Mouse (Mus musculus) embryo, embryonic 11.5 days (tissue): ENCODE data around the gene Slc11a1.

Experiments
- DNase-seq: peaks from one replicate; pipeline ENCODE4 v3.0.0-alpha.2; 2012; ENCODE audit warnings: low read depth, low spot score

Slc11a1 gene

DNA sequence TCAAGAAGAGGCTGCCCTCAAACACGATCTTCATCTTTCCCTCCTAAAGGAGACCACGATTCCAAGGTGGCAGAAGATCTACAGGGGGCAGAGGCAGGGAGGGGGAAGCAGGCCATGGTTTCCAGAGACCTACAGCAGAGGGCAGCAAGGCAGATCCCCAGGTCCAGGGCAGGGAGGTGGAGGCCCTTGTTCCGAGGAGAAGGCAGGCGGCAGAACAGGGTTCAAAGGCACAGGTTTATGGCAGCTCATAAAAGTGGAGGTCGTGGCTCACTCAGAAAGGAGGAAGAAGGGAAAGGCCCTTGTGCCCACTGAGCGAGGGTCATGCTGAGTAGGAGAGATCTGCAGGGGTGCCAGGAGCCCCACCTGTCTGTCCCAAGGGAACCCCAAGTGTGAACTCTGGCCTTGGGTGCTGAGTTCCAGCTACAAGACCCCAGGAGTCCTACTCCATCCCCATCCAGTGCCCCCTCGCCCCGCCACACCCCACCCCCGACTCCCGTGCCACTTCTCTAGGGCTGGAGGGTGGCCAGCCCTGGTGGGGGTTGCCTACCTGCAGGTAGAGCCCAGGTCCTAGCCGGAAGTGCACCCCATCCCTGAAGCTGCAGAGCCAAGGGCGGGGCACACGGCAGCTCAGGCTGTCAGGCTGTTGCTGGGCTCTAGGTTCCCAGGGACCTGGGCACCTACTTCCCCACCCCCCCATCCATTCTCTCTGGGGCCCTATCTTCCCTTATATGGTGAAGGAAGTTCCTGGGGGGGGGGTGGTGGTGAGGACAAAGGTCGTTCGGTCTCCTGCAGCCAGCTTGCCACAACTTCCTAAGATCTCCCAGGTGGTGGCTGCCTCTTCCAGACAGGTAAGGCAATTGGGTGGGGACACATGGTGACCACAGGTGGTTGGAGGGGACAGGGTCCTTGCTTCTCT, 33.9 kb downstream of the Slc11a1 start, which contains the start of gene Vil1:
Gene Vil1 (plus strand): TSS at position 788 of the 916 bp plus-strand sequence.
- no peak for DNase-seq

DNA sequence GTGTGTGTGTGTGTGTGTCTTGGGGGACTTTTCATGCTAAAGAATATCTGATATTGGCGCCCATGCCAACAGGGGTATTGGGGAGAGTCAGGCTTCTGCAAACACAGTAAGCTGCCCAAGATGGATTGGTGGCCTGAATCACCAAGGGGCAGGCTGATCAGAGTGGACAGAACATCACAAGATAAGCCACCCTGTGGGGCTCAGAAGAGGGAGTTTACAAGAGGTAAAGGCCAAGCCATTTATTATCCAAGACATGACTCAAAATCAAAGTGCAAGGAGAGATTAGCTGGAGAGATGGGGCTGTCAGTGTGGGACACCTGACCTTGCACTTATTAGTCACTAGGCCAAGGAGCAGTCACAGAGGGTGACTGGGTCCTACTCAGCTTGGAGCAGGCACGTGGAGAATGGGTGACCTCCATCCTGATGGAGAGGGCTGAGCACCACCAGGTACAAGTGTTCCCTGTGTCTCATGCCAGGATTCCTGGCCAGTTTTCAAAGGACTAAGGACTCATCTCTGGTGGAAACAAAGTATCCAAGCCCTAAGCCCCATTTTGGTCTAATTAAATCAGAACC, 36.8 kb downstream of the Slc11a1 start:
- no peak for DNase-seq

DNA sequence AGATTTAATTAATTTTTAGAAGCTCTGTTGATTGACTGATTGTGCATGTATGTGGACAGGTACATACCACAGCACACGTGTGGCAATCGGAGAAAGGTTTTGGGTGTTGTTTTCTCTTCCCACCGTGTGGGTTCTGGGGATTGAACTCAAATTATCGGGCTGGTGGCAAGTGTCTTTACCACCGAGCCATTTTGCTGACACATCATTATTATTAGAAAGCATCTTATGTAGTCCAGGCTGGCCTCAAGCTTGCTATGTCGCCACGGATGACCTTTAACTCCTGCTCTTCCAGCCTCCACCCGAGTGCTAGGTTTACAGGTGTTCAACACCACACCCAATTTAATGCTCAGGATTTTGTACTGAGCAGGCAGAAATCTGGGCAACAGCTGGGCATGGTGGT, 37.7 kb downstream of the Slc11a1 start:
- DNase-seq, result no peak

DNA sequence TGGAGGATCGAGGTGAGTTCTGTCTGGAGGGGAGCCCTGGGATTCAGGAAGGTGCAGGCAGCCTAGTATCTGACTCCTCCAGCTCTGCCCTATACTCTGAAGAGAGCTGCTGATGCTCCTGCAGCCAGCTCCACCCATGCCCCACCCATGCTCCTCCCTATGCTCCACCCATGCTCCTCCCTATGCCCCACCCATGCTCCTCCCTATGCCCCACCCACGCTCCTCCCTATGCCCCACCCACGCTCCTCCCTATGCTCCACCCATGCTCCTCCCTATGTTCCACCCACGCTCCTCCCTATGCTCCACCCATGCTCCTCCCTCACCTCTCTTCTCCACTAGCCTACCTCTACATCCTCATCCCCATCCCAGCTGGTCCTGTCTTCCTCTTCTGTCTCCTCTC, 40.1 kb downstream of the Slc11a1 start:
- DNase-seq, result peak; percentile 26

DNA sequence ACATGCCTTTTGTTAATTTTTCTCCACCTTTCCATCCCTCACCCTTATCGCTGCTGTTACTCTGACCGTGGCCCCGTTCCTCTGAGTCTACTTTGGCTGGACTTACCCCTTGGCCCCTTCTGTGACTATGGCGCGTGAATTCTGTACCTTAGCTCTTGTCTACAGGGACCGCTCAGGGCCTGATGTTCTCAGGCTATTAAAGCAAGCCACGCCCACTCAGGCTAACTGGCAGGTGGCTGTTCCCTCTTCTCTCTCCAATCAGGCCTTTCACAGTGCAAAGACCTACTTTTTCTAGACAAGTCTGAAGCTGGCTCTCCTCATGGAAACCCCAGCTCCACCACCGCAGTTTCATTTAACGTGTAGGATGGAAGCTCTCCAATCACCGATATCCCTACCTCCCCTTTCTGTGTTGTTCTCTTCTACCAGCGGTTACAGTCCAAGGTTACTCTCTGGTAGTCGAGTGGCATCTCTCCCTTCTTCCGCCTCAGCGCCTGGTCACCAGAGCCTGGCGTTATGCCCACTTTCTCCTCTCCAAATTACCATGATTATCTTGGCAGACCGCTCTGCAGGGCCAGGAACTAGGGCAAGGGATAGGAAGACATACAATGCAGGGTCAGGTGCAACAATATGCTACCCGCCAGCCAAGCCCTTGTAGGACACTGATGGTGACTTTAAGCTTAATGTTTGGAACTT, 43.9 kb downstream of the Slc11a1 start:
- DNase-seq, result no peak

DNA sequence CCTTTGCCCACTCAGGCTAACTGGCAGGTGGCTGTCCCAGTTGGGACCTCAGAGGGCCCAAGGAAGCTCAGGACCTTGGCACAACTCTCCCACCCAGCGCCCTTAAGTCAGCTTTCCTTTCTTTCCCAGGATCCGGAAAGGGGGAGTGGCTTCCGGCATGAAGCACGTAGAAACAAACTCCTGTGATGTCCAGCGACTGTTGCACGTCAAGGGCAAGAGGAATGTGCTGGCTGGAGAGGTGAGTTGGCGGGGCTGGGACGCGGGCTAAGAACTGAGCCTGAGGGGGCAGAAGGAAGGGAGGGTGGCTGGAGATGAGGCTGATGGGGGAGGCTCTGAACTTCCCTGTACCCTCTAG, 44.4 kb downstream of the Slc11a1 start:
- no peak for DNase-seq

DNA sequence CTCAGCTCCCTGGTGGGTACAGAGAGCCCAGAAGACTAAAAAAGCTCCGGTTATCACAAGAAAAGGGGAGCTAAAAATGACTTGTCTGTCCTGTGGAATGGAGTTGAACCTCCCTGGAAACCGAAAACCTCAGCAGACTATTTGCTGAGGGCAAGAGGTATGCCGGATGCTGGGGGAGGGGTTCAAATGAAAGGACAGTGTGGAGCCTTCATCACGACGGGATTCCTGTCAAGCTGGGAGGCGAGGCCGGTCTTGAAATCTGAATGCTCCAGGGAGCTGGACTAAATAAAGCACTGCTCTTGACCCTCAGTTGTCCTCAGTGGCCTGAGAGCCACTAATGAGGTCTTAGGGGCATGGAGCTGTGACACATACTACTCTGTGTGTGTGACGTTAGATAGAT, 48.2 kb downstream of the Slc11a1 start:
- DNase-seq, result no peak

DNA sequence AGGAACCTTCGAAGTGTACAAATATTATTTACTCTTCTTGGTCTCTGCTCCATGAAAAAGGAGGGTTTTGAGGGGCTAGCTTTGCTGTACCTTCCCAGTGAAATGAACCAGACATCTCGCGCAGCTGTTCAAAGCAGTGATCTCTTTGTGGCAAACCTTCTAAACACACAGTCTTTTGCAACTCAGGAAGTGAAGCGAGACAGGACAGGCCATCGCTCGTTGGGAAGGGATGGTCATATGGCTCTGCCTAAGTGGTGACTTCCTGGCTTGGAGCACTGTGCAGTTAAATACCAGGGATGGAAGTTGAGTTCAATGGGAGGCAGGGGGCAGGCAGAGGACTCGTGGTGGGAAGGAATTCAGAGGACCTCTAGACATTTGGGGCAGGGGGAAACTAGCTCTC, 50.9 kb downstream of the Slc11a1 start:
- DNase-seq, result no peak

DNA sequence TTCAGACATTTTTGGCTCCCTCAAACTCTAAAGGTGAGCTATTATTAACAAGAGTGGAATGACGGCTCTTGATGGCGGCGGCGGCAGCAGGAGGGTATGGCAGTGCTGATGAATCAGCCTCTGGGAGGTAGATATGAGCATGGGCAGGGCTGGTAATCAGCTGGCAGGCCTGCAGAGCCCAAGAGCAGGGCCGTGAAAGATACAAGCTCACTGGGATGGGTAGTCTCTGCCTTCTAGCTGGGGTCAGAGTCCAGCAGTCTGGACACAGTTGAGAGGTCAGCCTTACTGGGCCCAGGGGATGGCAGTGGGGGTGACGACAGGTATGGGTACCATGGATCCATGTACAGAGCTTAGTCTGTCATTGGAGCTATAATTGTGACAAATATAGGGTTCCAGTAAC, 58.2 kb downstream of the Slc11a1 start:
- DNase-seq, result no peak

DNA sequence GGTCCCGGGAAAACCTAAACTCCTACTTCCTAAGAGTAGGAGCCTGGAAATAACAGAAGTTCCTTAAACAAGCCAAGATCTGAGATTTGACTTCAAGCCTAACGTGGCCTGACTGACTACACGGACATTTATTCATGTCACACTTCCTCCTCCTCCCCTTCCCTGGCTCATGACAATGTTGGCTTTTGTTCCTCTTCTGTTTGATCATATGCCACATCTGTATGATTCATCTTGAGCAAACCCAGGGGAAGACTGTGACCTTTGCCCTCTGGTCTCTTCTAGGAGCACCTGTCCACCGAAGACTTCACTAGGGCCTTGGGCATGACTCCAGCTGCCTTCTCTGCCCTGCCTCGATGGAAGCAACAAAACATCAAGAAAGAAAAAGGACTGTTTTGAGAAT, 59.6 kb downstream of the Slc11a1 start:
- no peak for DNase-seq

DNA sequence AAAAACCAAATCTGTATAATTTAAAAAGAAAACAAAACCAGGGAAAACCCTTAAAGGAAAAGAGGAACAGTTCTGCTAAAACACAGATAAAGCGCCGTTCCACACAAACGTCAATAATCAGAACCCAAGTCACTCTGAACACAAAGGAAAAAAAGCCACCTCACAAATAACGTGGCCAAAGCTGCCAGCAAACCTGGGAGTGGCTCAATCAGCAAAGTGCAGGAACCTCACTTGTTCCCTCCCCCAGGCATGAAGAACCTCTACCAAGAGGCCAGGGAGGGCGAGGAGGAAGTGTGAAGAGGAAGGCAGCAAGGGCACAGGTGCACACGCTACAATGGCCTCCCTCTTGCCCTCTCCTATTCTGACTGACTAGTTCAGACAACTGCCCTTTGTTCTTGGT, 60.6 kb downstream of the Slc11a1 start:
- DNase-seq, result no peak
